Mouse (Mus musculus): ENCODE results near the gene Coq9.

The Coq9 gene

DNA sequence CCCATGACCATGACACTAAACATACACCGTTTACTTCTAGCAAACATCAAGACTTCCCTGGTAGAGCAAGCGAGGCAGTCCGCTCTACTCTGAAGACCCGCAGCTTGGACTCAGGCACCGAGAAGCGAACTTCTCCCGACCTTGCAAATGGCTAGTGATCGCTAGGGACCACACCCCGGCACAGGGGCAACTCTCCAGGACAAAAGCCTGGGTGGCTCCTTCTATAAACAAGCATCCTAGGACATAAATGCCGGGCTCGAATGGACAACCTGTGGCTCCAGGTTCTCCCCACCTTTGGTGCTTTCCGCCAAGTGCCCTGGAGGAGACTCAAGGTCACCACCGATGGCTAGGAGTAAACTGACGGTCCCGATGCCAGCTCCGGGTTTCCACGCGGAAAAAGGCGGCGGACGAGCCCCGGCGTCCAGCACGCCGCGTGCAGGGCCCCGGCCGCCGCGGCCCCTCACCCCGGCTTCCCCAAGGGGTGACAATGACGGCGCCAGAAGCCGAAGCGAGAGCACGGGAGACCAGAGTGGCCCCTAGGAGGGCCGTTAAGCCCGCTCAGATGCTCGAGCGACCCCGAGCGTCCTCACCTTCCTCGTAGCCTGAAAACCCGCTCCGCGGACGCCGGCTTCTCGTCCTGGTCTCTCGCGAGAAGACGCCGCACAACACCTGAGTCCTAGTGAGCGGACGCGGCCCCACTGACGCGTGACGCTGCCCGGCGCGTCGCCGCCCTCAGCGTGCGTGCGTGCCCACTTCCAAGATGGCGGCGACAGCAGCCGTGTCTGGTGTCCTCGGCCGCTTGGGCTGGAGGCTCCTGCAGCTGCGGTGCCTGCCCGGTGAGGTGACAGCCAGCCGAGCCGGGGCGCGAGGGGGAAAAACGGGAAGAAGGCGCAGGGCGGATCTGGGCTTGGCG lies at the start of gene Coq9, which contains the start of gene Ciapin1:
TSS of gene Coq9 (plus strand) at position 660 of the 913 bp plus-strand sequence.
TSS of gene Ciapin1 (minus strand) at position 697 of the 913 bp plus-strand sequence.
- peak; percentile 99 for DNase-seq

GRCm38 (mm10) chr8:94789256-94789955 lies 48.7 kb upstream of the Coq9 start:
- no peak for DNase-seq

DNA sequence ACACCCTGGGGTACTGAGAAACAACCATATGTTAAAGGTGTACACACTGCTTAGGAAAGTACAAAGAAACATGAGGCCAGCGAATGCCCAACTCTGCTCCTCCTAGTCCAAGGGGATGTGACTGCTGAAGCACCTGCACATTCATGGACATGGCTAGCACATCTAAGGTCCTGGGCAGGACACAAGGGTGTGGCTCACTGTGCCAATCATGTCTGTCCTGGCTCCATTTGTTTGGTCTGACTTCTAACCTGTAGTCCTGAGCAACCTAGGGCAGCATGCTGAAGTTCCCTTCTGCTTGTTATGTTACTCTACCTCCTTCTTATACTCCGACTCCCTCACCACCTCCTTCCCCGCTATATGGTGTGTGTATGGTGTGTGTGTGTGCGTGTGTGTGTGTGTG lies 43.8 kb upstream of the Coq9 start:
- no peak for DNase-seq

GRCm38 (mm10) chr8:94794782-94795181 lies 43.3 kb upstream of the Coq9 start:
- no peak for DNase-seq

- no peak for DNase-seq
These were observed 37.7 kb upstream of the Coq9 start for GRCm38 (mm10) chr8:94800278-94800968.

GRCm38 (mm10) chr8:94801293-94802095 lies 36.6 kb upstream of the Coq9 start:
- peak; percentile 94 for DNase-seq

DNA sequence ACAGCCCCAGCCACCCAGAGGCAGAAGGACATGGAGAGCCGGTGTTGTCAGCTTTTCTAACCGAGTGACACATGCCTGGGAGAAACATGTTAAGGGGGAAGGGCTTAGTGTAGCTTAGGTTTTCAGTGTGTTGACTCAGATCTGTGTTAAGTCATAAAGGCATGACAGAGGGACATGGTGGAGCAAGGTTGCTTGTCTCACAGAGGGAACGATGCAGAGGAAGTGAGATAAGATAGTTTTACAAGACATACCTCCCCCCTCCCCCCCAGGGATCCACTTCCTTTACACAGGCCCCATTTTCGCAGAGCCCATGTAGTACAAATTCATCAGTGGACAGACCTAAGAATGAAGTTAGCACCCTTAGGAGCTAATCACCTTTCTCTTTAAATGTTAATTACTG lies 35.7 kb upstream of the Coq9 start:
- DNase-seq: no peak

GRCm38 (mm10) chr8:94803551-94803950 lies 34.6 kb upstream of the Coq9 start:
- DNase-seq: no peak

DNA sequence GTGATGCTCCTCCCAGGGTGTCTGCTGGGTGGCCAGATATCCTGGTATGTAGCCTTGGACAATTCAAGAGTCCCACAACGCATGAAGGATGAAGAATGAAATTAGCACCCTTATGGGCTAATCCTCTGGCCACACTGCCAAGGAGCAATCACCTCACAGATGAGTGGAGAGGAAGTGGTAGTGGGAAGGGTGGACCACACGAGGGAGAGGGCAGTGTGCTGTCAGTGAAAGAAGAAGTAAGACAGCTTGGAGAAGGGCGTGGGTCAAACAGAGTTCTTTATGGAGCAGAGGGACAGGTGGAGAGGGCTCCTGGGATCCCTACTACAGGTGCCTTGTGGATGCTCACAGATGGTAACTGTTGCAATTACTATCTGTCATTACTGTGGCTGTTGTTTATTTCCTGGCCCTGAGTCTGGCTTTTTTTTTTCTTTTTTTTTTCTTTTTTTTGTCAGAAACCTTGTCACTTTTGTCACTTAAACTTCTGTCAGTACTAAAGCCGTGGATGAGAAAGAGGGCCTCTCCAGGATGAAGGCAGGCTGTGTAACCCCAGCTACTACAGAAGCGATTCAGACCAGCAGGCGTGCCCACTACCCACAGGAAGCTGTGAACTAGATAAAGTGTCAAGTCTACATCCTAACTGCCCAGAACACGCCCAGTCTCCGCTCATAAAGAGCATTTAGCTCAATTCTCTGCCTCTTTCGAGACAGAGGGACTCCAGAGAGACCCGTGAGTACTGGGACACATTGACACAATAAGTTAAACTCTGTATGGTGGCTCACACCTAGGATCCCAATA lies 33.4 kb upstream of the Coq9 start:
- no peak for DNase-seq

GRCm38 (mm10) chr8:94805811-94806210 lies 32.3 kb upstream of the Coq9 start:
- no peak for DNase-seq

- DNase-seq: peak; percentile 96
These were observed 30.6 kb upstream of the Coq9 start for GRCm38 (mm10) chr8:94807506-94807905.

DNA sequence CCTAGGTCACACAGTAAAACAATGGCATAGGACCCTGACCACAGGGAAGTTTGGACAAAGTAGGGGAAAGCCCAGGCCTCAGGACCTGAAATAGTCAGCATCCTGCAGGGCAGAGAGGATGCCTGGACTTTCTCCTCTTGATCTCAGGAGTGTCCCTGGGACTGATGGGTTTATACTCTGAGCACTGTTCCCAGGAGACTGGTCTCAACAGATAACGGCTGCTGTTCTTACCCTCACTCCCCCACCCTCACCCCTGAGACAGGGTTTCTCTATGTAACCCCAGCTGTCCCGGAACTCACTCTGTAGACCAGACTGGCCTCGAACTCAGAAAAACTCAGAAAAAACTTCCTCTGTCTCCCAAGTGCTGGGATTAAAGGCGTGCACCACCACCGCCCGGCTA lies 29.7 kb upstream of the Coq9 start:
- no peak for DNase-seq

DNA sequence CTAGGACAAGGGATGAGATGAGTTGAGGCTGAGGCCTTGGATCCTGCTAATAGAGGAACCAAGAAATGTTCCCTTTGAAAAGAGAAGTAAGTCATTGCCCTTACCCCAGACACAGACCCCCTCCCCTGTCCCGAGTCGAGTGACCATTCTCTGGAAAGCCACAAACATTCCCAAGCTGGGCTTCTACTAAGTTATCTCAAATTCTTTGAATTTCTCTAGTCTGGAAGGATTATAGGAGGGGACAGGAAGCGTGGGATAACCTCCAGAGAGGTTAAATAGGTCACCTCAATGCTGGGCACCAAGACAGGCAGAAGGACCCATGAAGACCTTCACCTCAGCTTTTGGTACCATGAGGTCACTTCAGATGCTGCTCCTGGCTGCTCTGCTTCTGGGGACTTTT lies 28.0 kb upstream of the Coq9 start, which contains the start of gene Ccl17:
TSS of gene Ccl17 (plus strand) at position 301 of the 400 bp plus-strand sequence.
- DNase-seq: no peak

DNA sequence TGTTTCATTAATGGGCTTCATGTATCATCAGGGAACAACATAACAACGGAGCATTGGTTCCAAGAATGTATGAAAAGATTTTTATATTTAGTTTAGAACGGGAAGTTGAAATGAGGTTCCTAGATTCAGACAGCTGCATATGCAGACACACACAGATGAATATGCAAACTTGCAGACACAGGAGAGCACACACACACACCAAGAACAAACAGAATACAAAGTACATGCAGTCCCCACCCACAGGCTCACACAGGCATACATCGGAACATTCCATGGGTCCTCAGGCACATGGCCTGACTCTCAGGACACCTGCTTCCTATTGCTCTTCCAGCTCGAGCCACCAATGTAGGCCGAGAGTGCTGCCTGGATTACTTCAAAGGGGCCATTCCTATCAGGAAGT lies 27.3 kb upstream of the Coq9 start:
- no peak for DNase-seq

GRCm38 (mm10) chr8:94811654-94812053 lies 26.5 kb upstream of the Coq9 start:
- no peak for DNase-seq

DNA sequence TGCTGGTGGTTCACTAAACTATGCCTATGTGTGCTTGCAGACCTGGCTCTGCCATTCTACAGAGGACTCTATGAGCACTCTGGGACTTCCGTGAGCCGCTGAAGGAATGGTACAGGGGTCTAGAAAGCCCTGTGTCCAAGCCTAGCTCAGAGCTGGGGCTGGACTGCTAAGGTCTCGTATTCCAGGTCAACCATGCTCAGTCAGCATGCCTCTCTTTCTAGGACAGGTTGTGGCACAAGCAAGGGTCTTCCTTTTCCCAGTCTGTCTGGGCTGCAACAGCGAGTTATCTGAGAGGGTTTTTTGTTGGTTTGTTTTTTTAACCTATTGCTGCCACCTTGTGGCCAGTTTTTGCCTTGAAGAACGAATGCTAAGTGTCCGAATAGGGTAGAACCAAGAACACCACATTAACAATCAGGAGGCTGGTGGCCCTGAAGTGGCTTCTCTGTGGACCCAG lies 25.4 kb upstream of the Coq9 start:
- DNase-seq: peak; percentile 96

DNA sequence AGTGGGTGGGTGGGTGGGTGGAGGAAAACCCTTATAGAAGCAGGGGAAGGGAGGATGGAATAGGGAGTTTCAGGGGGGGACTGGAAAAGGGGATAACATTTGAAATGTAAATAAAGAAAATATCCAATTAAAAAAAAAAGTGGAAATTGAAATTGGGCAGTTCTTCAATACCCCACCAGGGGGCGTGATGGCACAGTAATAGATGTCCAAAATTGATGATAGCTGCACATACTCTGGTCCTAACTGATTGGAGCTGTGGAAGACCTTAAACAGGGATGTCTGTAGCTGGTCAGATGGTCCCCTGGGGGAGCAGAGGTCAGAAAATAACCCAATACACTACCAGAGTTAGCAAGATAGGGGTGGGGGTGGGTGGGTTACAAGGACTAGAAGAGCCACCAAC lies 23.6 kb upstream of the Coq9 start:
- DNase-seq: no peak

- DNase-seq: no peak
These were observed 20.2 kb upstream of the Coq9 start for GRCm38 (mm10) chr8:94817933-94818332.

DNA sequence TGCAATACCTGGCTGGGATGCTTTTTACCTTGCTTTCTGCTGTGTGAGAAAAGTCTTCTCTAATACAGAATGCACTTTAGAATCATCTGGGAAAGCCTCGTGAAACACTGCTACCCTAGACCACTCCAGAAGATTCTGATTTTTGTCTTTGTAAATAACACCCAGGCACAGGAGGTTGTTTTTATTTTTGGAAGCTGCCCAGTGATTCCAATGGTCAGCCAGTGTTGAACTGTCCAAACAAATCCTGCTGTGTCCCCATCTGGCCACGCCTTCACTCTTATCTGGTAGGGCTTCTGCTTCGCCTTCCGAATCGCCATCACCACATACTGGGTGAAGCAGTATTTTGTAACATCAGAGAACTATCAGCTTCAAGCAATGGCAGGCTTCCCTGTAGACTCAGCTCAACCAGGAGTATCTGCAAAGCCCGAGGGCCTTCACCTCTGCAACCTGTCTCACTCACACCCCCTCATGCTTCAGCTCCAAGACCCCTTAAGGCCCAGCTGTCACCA lies 18.4 kb upstream of the Coq9 start:
- no peak for DNase-seq

DNA sequence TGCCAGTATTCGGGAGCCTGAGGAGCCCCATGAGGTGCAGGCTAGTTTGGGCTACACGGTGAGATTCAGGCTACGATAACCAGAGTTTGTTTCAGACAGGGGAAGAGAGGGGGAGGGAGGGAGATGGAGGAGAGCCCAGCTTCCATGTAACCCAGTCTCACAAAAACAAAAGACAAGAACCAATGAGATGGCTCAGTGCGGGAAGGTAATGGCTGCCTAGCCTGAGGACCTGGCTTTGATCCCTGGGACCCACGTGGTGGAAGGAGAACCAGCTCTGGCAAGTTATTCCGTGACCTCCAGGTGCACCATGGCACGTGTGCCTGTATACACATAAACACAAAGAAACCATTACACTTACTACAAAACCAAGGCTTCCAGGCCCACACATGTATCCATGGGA lies 17.6 kb upstream of the Coq9 start:
- DNase-seq: no peak

GRCm38 (mm10) chr8:94821381-94821780 lies 16.7 kb upstream of the Coq9 start:
- no peak for DNase-seq
